Mouse (Mus musculus) forebrain, embryonic 10.5 days (tissue): ENCODE data around the gene Tcta. TPM values are rescaled to one million over a fixed set of nuclear protein-coding genes. Genes with fewer than 3 reads are reported as not detected.
"Not testable (repeated sequence)": the region's sequence is repeated elsewhere in the genome, so short reads cannot be mapped to it uniquely, and the experiment has no call there.

ENCODE experiments used
- DNase-seq: peaks from one replicate; pipeline ENCODE4 v3.0.0-alpha.2; 2017; ENCODE audit warnings: low spot score; ENCODE audit errors: extremely low spot score
- H3K27ac ChIP-seq: fragments of 300-500 bp; sonication (generic); 2 replicates; pipeline ENCODE4 v1.5.1; 2016; ENCODE audit warnings: mild to moderate bottlenecking
- H3K27me3 ChIP-seq: fragments of 300-500 bp; sonication (generic); 2 replicates; pipeline ENCODE4 v1.6.1; 2016; ENCODE audit warnings: mild to moderate bottlenecking; ENCODE audit not compliant: poor library complexity, severe bottlenecking
- H3K36me3 ChIP-seq: fragments of 300-500 bp; sonication (generic); replicated peaks from 2 replicates; pipeline ENCODE4 v1.6.1; 2016; ENCODE audit warnings: mild to moderate bottlenecking, moderate library complexity
- H3K4me1 ChIP-seq: fragments of 300-500 bp; sonication (generic); 2 replicates; pipeline ENCODE4 v1.6.1; 2016
- H3K4me3 ChIP-seq: fragments of 300-500 bp; sonication (generic); 2 replicates; pipeline ENCODE4 v1.5.1; 2016; ENCODE audit warnings: mild to moderate bottlenecking, moderate library complexity
- H3K9me3 ChIP-seq: fragments of 300-500 bp; sonication (generic); 2 replicates; pipeline ENCODE4 v1.6.1; 2016; ENCODE audit warnings: mild to moderate bottlenecking, moderate library complexity
- WGBS: fragments of 180-500 bp; shearing (Covaris S2); methylation state at CpG from one replicate; pipeline ENCODE4 v1.1.7; 2016; 5-methylcytosine and 5-hydroxymethylcytosine counted together
- polyA plus RNA-seq: library from polyadenylated mRNA; unstranded; fragments of >200 nt; fragmentation: Nextera tagmentation; extraction: Ambion mirVana; gene quantifications from 2 replicates; pipeline ENCODE4 v1.2.1, GENCODE M21; 2016

Gene Tcta
- polyA plus RNA-seq, 1 experiment from 2014 or later = 13.8 TPM

- Histone ChIP-seq H3K4me1 (peaks cover 18% of the 10 kb centered on the region), H3K27me3 (no peaks in the 10 kb centered on the region), H3K4me3 (no peak overlapping the region), H3K9me3 (no peaks in the 10 kb centered on the region), H3K36me3 (no peaks in the 10 kb centered on the region), H3K27ac (no peak overlapping the region)
- 77% methylated on average over 6 of the region's 6 CpGs for WGBS
- DNase-seq = no peak
Measured at GRCm38 (mm10) chr9:108275331-108275659, 30.7 kb downstream of the Tcta start.

GRCm38 (mm10) chr9:108274476-108275330, 31.3 kb downstream of the Tcta start:
- Histone ChIP-seq H3K4me1 (peaks cover 18% of the 10 kb centered on the region), H3K27ac (no peak overlapping the region), H3K4me3 (no peak overlapping the region), H3K9me3 (no peaks in the 10 kb centered on the region), H3K27me3 (no peaks in the 10 kb centered on the region), H3K36me3 (no peaks in the 10 kb centered on the region)
- WGBS = 78% methylated on average over 5 of the region's 5 CpGs
- DNase-seq = no peak

- no peak for DNase-seq
- WGBS = 79% methylated on average over 4 of the region's 4 CpGs
- H3K27ac ChIP-seq = no peak overlapping the region
Measured at GRCm38 (mm10) chr9:108273485-108273884, 32.5 kb downstream of the Tcta start.

GRCm38 (mm10) chr9:108272691-108273090, 33.3 kb downstream of the Tcta start:
- DNase-seq = no peak
- H3K27me3 ChIP-seq = no peaks in the 10 kb centered on the region
- no peak overlapping the region for H3K4me3 ChIP-seq
- H3K36me3 ChIP-seq = no peaks in the 10 kb centered on the region
- no peaks in the 10 kb centered on the region for H3K9me3 ChIP-seq
- H3K4me1 ChIP-seq = peaks cover 18% of the 10 kb centered on the region
- 0 out of 2 replicates have a peak overlapping the region, but pooled peaks have one; percentile 20 for H3K27ac ChIP-seq
- 80% methylated on average over 5 of the region's 5 CpGs for WGBS

More at GRCm38 (mm10) chr9:108273485-108273884, 32.5 kb downstream of the Tcta start:
- Histone ChIP-seq H3K36me3 (no peaks in the 10 kb centered on the region), H3K4me3 (no peak overlapping the region), H3K9me3 (no peaks in the 10 kb centered on the region), H3K4me1 (peaks cover 18% of the 10 kb centered on the region), H3K27me3 (no peaks in the 10 kb centered on the region)

GRCm38 (mm10) chr9:108271941-108272340, 34.0 kb downstream of the Tcta start:
- no peaks in the 10 kb centered on the region for H3K9me3 ChIP-seq
- no peaks in the 10 kb centered on the region for H3K36me3 ChIP-seq
- H3K4me3 ChIP-seq = no peak overlapping the region
- no peak for DNase-seq
- H3K27ac ChIP-seq = no peak overlapping the region
- H3K27me3 ChIP-seq = no peaks in the 10 kb centered on the region
- 46% methylated on average over 2 of the region's 2 CpGs for WGBS
- peaks cover 18% of the 10 kb centered on the region for H3K4me1 ChIP-seq

- peaks cover 24% of the 10 kb centered on the region for H3K4me1 ChIP-seq
- 81% methylated on average over 7 of the region's 7 CpGs for WGBS
- not testable (repeated sequence) for H3K27me3 ChIP-seq, H3K4me3 ChIP-seq, H3K9me3 ChIP-seq, DNase-seq, H3K27ac ChIP-seq, H3K36me3 ChIP-seq
Measured at GRCm38 (mm10) chr9:108268701-108269100, 37.3 kb downstream of the Tcta start.

- H3K27me3 ChIP-seq = no peaks in the 10 kb centered on the region
- 85% methylated on average over 7 of the region's 7 CpGs for WGBS
- DNase-seq = no peak
- H3K36me3 ChIP-seq = no peaks in the 10 kb centered on the region
- peaks cover 32% of the 10 kb centered on the region for H3K4me1 ChIP-seq
- no peak overlapping the region for H3K27ac ChIP-seq
- no peaks in the 10 kb centered on the region for H3K9me3 ChIP-seq
- no peak overlapping the region for H3K4me3 ChIP-seq
Measured at GRCm38 (mm10) chr9:108267691-108268090, 38.3 kb downstream of the Tcta start.

- DNase-seq = no peak
- no peak overlapping the region for H3K27ac ChIP-seq
- peaks cover 33% of the 10 kb centered on the region for H3K4me1 ChIP-seq
- H3K36me3 ChIP-seq = no peaks in the 10 kb centered on the region
- H3K27me3 ChIP-seq = no peaks in the 10 kb centered on the region
- no peaks in the 10 kb centered on the region for H3K9me3 ChIP-seq
- no peak overlapping the region for H3K4me3 ChIP-seq
- 67% methylated on average over 10 of the region's 10 CpGs for WGBS
Measured at GRCm38 (mm10) chr9:108266261-108266935, 39.6 kb downstream of the Tcta start.

- Histone ChIP-seq H3K4me3 (peak overlapping the region; percentile 97), H3K4me1 (peaks cover 39% of the 10 kb centered on the region), H3K9me3 (no peaks in the 10 kb centered on the region), H3K27me3 (no peaks in the 10 kb centered on the region), H3K36me3 (peaks cover 11% of the 10 kb centered on the region; the same call in 1 of the 2 replicates), H3K27ac (peak overlapping the region; percentile 96)
- WGBS = 13% methylated on average over 10 of the region's 10 CpGs
- no peak for DNase-seq
Measured at GRCm38 (mm10) chr9:108264191-108264921, 41.6 kb downstream of the Tcta start.

- under 1% methylated on average over 69 of the region's 71 CpGs for WGBS
- peak within 1 kb of the TSS; percentile 96 for H3K27ac ChIP-seq
- H3K4me3 ChIP-seq = peak within 1 kb of the TSS; percentile 97
- peaks cover 11% of the 10 kb centered on the region; the same call in 1 of the 2 replicates for H3K36me3 ChIP-seq
- H3K4me1 ChIP-seq = peaks cover 39% of the 10 kb centered on the region
- no peaks in the 10 kb centered on the region for H3K27me3 ChIP-seq
- DNase-seq = peak; percentile 99
- H3K9me3 ChIP-seq = no peaks in the 10 kb centered on the region
Measured at GRCm38 (mm10) chr9:108263690-108264190, 42.2 kb downstream of the Tcta start, which contains the start of gene Dag1. TSS of gene Dag1 (minus strand) at chr9:108263958.

GRCm38 (mm10) chr9:108263131-108263681, 42.8 kb downstream of the Tcta start:
- Histone ChIP-seq H3K4me1 (peaks cover 39% of the 10 kb centered on the region), H3K36me3 (peaks cover 11% of the 10 kb centered on the region; the same call in 1 of the 2 replicates), H3K27me3 (no peaks in the 10 kb centered on the region), H3K27ac (peak overlapping the region; percentile 96), H3K9me3 (no peaks in the 10 kb centered on the region), H3K4me3 (peak overlapping the region; percentile 97)
- DNase-seq = no peak
- 0% methylated on average over 62 of the region's 62 CpGs for WGBS

GRCm38 (mm10) chr9:108262494-108263049, 43.4 kb downstream of the Tcta start:
- DNase-seq = no peak
- H3K27me3 ChIP-seq = no peaks in the 10 kb centered on the region
- H3K9me3 ChIP-seq = no peaks in the 10 kb centered on the region
- peak overlapping the region; percentile 96 for H3K27ac ChIP-seq
- 52% methylated on average over 11 of the region's 11 CpGs for WGBS
- peaks cover 39% of the 10 kb centered on the region for H3K4me1 ChIP-seq
- H3K4me3 ChIP-seq = peak overlapping the region; percentile 97
- H3K36me3 ChIP-seq = peaks cover 16% of the 10 kb centered on the region
